Mouse (Mus musculus): Measurements from ENCODE around the gene Alox8. TPM values are rescaled to one million over a fixed set of nuclear protein-coding genes. Genes with fewer than 3 reads are reported as not detected.

Gene Alox8
- polyA plus RNA-seq, 1 experiment: not detected

DNA sequence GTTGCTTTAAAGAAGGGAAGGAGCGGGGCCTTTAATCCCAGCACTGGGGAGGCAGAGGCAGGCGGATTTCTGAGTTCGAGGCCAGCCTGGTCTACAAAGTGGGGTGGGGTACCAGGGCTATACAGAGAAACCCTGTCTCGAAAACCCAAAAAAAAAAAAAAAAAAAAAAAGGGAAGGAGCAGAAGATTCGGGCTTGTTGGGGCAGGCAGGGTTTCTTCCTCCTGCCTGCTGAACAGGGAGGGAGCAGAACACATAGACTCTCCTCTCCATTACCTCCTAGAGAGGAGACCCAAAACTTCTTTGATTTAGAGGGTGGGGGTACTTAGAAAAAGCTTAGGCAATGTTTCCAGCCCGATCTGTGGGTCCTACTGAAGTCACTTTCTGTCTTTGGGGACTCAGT, 62.3 kb downstream of the Alox8 start:
- Histone ChIP-seq H3K4me3 (no peak overlapping the region), H3K27me3 (ENCODE audit: control insufficient read depth, insufficient read depth, insufficient read length) (peaks cover 10% of the 10 kb centered on the region), H3K79me2 (ENCODE audit: control insufficient read depth, insufficient read depth) (no peaks in the 10 kb centered on the region), H3ac (ENCODE audit: control insufficient read depth, insufficient read length) (no peak overlapping the region), H3K36me3 (ENCODE audit: control insufficient read depth, insufficient read depth) (no peaks in the 10 kb centered on the region), H3K4me2 (ENCODE audit: low read depth) (no peak overlapping the region)
- no peak for TF ChIP-seq POLR2AphosphoS2 (IDR thresholded peaks at IDR 0.05; ENCODE audit: insufficient read length, low read depth)
- TF ChIP-seq CEBPB (IDR thresholded peaks at IDR 0.05; ENCODE audit: insufficient read depth, poor library complexity, severe bottlenecking): no peak
- no peak for TF ChIP-seq MYOD1 (IDR thresholded peaks at IDR 0.05; ENCODE audit: control insufficient read depth in 1 of 3, insufficient read length in 2 of 3, low read depth in 2 of 3)
- TF ChIP-seq E2F4 (IDR thresholded peaks at IDR 0.05; ENCODE audit: insufficient read depth): no peak
- TF ChIP-seq TCF3 (IDR thresholded peaks at IDR 0.05; ENCODE audit: insufficient read length, low read depth): no peak
- no peak for TF ChIP-seq REST (IDR thresholded peaks at IDR 0.05; ENCODE audit: insufficient read depth, insufficient read length)
- TF ChIP-seq POLR2A (IDR thresholded peaks at IDR 0.05; ENCODE audit: insufficient read length, low read depth): no peak
- TF ChIP-seq TCF12 (IDR thresholded peaks at IDR 0.05; ENCODE audit: insufficient read depth, poor library complexity, severe bottlenecking): no peak

- Histone ChIP-seq H3K27me3 (ENCODE audit: control insufficient read depth, insufficient read depth, insufficient read length) (peaks cover 10% of the 10 kb centered on the region), H3K4me2 (ENCODE audit: low read depth) (no peak overlapping the region), H3ac (ENCODE audit: control insufficient read depth, insufficient read length) (no peak overlapping the region), H3K4me3 (no peak overlapping the region), H3K36me3 (ENCODE audit: control insufficient read depth, insufficient read depth) (no peaks in the 10 kb centered on the region), H3K79me2 (ENCODE audit: control insufficient read depth, insufficient read depth) (no peaks in the 10 kb centered on the region)
- TF ChIP-seq MYOD1 (IDR thresholded peaks at IDR 0.05; ENCODE audit: control insufficient read depth in 1 of 3, insufficient read length in 2 of 3, low read depth in 2 of 3) (no peak), MYOG (IDR thresholded peaks at IDR 0.05; ENCODE audit: control insufficient read depth in 1 of 3, insufficient read depth in 1 of 3, insufficient read length in 2 of 3, low read depth in 2 of 3) (no peak), CEBPB (IDR thresholded peaks at IDR 0.05; ENCODE audit: insufficient read depth, poor library complexity, severe bottlenecking) (no peak), TCF3 (IDR thresholded peaks at IDR 0.05; ENCODE audit: insufficient read length, low read depth) (no peak), SRF (IDR thresholded peaks at IDR 0.05; ENCODE audit: control insufficient read depth, insufficient read length, low read depth) (no peak), REST (IDR thresholded peaks at IDR 0.05; ENCODE audit: insufficient read depth, insufficient read length) (no peak), MAX (IDR thresholded peaks at IDR 0.05; ENCODE audit: low read depth) (no peak), TCF12 (IDR thresholded peaks at IDR 0.05; ENCODE audit: insufficient read depth, poor library complexity, severe bottlenecking) (no peak), USF1 (IDR thresholded peaks at IDR 0.05; ENCODE audit: low read depth) (no peak)
Measured at GRCm38 (mm10) chr11:69134622-69134968, 63.0 kb downstream of the Alox8 start.

Other genes with a start within 250 kb of the Alox8 start
- 0.49 TPM for gene Arhgef15, start 240.4 kb downstream of the Alox8 start, polyA plus RNA-seq (2012; fragmentation: generic; extraction: Trizol)
- gene Slc25a35, start 229.7 kb downstream of the Alox8 start, polyA plus RNA-seq (2012; fragmentation: generic; extraction: Trizol): 2.3 TPM
- 56.4 TPM for gene Rangrf, start 222.7 kb downstream of the Alox8 start, polyA plus RNA-seq (2012; fragmentation: generic; extraction: Trizol)
- gene Pfas, start 189.4 kb downstream of the Alox8 start, polyA plus RNA-seq (2012; fragmentation: generic; extraction: Trizol): 9.1 TPM
- gene Ctc1, start 181.9 kb downstream of the Alox8 start, polyA plus RNA-seq (2012; fragmentation: generic; extraction: Trizol): 29.1 TPM
- gene Aurkb, start 152.2 kb downstream of the Alox8 start, polyA plus RNA-seq (2012; fragmentation: generic; extraction: Trizol): 28.2 TPM
- gene Borcs6, start 138.1 kb downstream of the Alox8 start, polyA plus RNA-seq (2012; fragmentation: generic; extraction: Trizol): 27.2 TPM
- gene Tmem107, start 127.0 kb downstream of the Alox8 start, polyA plus RNA-seq (2012; fragmentation: generic; extraction: Trizol): 29.5 TPM
- 51.8 TPM for gene Vamp2, start 109.4 kb downstream of the Alox8 start, polyA plus RNA-seq (2012; fragmentation: generic; extraction: Trizol)
- 8.9 TPM for gene Per1, start 102.6 kb downstream of the Alox8 start, polyA plus RNA-seq (2012; fragmentation: generic; extraction: Trizol)
- gene Hes7, start 77.4 kb downstream of the Alox8 start, polyA plus RNA-seq (2012; fragmentation: generic; extraction: Trizol): 0.28 TPM
- 0.78 TPM for gene 9130213A22Rik, start 75.3 kb downstream of the Alox8 start, polyA plus RNA-seq (2012; fragmentation: generic; extraction: Trizol)
- 0.01 TPM for gene Aloxe3, start 71.9 kb downstream of the Alox8 start, polyA plus RNA-seq (2012; fragmentation: generic; extraction: Trizol)
- gene Alox12b, start 40.9 kb downstream of the Alox8 start, polyA plus RNA-seq (2012; fragmentation: generic; extraction: Trizol): not detected
- not detected for gene Gucy2e, start 39.2 kb upstream of the Alox8 start, polyA plus RNA-seq (2012; fragmentation: generic; extraction: Trizol)
- gene Cntrob, start 125.9 kb upstream of the Alox8 start, polyA plus RNA-seq (2012; fragmentation: generic; extraction: Trizol): 10.3 TPM
- 116 TPM for gene Trappc1, start 126.1 kb upstream of the Alox8 start, polyA plus RNA-seq (2012; fragmentation: generic; extraction: Trizol)
- 2.0 TPM for gene Kcnab3, start 128.4 kb upstream of the Alox8 start, polyA plus RNA-seq (2012; fragmentation: generic; extraction: Trizol)
- gene Rnf227, start 142.6 kb upstream of the Alox8 start, polyA plus RNA-seq (2012; fragmentation: generic; extraction: Trizol): 2.5 TPM
- 148 TPM for gene Chd3, start 171.6 kb upstream of the Alox8 start, polyA plus RNA-seq (2012; fragmentation: generic; extraction: Trizol)
- gene Naa38, start 197.6 kb upstream of the Alox8 start, polyA plus RNA-seq (2012; fragmentation: generic; extraction: Trizol): 126 TPM
- gene Cyb5d1, start 197.8 kb upstream of the Alox8 start, polyA plus RNA-seq (2012; fragmentation: generic; extraction: Trizol): 23.0 TPM
- gene Tmem88, start 200.4 kb upstream of the Alox8 start, polyA plus RNA-seq (2012; fragmentation: generic; extraction: Trizol): 0.16 TPM
- 31.0 TPM for gene Kdm6b, start 215.8 kb upstream of the Alox8 start, polyA plus RNA-seq (2012; fragmentation: generic; extraction: Trizol)

Measured in myocyte (in vitro differentiated cells).